Mouse (Mus musculus): ENCODE measurements around the gene Ntf5.
"Not testable (repeated sequence)": the region's sequence is repeated elsewhere in the genome, so short reads cannot be mapped to it uniquely, and the experiment has no call there.

Ntf5 gene

GRCm38 (mm10) chr7:45460860-45461314 is 47.4 kb downstream of the Ntf5 start:
- in situ Hi-C loops (cut with MboI; ENCODE audit: low sequenced_read_pairs), result no loop called here

GRCm38 (mm10) chr7:45461326-45461725 is 47.8 kb downstream of the Ntf5 start:
- in situ Hi-C loops (cut with MboI; ENCODE audit: low sequenced_read_pairs), result no loop called here

- in situ Hi-C loops (cut with MboI; ENCODE audit: low sequenced_read_pairs), result no loop called here
Measured at GRCm38 (mm10) chr7:45461781-45462180, 48.3 kb downstream of the Ntf5 start.

GRCm38 (mm10) chr7:45462325-45462724 is 48.8 kb downstream of the Ntf5 start:
- in situ Hi-C loops (cut with MboI; ENCODE audit: low sequenced_read_pairs), result no loop called here

GRCm38 (mm10) chr7:45462868-45463267 is 49.4 kb downstream of the Ntf5 start:
- in situ Hi-C loops (cut with MboI; ENCODE audit: low sequenced_read_pairs), result not testable (repeated sequence)

- in situ Hi-C loops (cut with MboI; ENCODE audit: low sequenced_read_pairs), result no loop called here
Measured at GRCm38 (mm10) chr7:45463987-45464778, 50.7 kb downstream of the Ntf5 start.

- in situ Hi-C loops (cut with MboI; ENCODE audit: low sequenced_read_pairs), result no loop called here
Measured at GRCm38 (mm10) chr7:45465112-45465511, 51.6 kb downstream of the Ntf5 start.

GRCm38 (mm10) chr7:45465549-45465948 is 52.1 kb downstream of the Ntf5 start:
- in situ Hi-C loops (cut with MboI; ENCODE audit: low sequenced_read_pairs), result no loop called here

GRCm38 (mm10) chr7:45466283-45467089 is 53.0 kb downstream of the Ntf5 start, which contains the start of gene Bax:
Gene Bax, minus strand, starts transcription at chr7:45466898.
- in situ Hi-C loops (cut with MboI; ENCODE audit: low sequenced_read_pairs), result no loop called here

All from CH12F3 (cell line).